Mouse (Mus musculus) olfactory bulb, adult 2 months (tissue): ENCODE measurements around the gene Ces3b.

Source experiments
- CTCF ChIP-seq: fragments of 200-500 bp; IDR thresholded peaks from 2 replicates; pipeline ENCODE4 v1.5.1; 2012; ENCODE audit warnings: low read depth, mild to moderate bottlenecking, low read length, moderate library complexity; ENCODE audit not compliant: insufficient read depth
- POLR2A ChIP-seq: fragments of 200-500 bp; IDR thresholded peaks from 2 replicates; pipeline ENCODE4 v1.6.1; 2012; ENCODE audit warnings: mild to moderate bottlenecking, low read depth, low read length, moderate library complexity; ENCODE audit not compliant: insufficient read depth

DNA sequence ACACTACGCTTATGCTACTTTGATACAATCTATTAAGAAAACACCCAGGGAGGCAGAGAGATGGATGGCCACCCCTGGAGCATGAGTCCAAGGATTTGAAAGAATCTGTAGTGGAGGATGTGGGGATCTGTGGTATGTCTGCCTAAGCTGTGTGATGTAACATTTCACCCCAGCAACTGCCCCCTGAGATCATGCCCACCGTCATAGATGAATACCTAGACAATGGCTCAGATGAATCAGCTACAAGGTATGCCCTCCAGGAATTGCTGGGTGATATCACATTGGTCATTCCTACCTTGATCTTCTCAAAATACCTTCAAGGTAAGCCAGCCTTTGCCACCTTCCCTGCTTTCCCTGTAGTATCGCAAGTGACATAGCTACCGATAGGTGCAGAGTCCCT lies 27.3 kb upstream of the Ces3b start:
- no peak for TF ChIP-seq CTCF
- no peak for TF ChIP-seq POLR2A
